Mouse (Mus musculus): ENCODE data around the gene Rgs8.

The Rgs8 gene

GRCm38 (mm10) chr1:153741551-153742316 is 88.9 kb downstream of the Rgs8 start:
- no peak for DNase-seq (ENCODE audit: low spot score)

- peak; percentile 85 for DNase-seq (ENCODE audit: low spot score)
Observed at GRCm38 (mm10) chr1:153742374-153743155, 89.7 kb downstream of the Rgs8 start.

GRCm38 (mm10) chr1:153746119-153746670 is 93.4 kb downstream of the Rgs8 start:
- DNase-seq (ENCODE audit: low spot score), result no peak

GRCm38 (mm10) chr1:153746728-153747127 is 93.9 kb downstream of the Rgs8 start:
- DNase-seq (ENCODE audit: low spot score), result peak; percentile 90

GRCm38 (mm10) chr1:153747861-153748530 is 95.2 kb downstream of the Rgs8 start:
- no peak for DNase-seq (ENCODE audit: low spot score)

- DNase-seq (ENCODE audit: low spot score), result peak; percentile 74
Observed at GRCm38 (mm10) chr1:153748549-153748948, 95.7 kb downstream of the Rgs8 start.

GRCm38 (mm10) chr1:153749211-153749801 is 96.5 kb downstream of the Rgs8 start, which contains the start of gene Rnasel:
Gene Rnasel, plus strand, starts transcription at chr1:153749426.
- peak; percentile 94 for DNase-seq (ENCODE audit: low spot score)
